Mouse (Mus musculus) G1E (cell line): ENCODE data around the gene Spryd7. TPM values are rescaled to one million over a fixed set of nuclear protein-coding genes. Genes with fewer than 3 reads are reported as not detected.
"Not testable (repeated sequence)": the region's sequence is repeated elsewhere in the genome, so short reads cannot be mapped to it uniquely, and the experiment has no call there.

Experiments
- ATAC-seq: 2 replicates; pipeline ENCODE4 v1.8.0; 2016; ENCODE audit warnings: mild to moderate bottlenecking; ENCODE audit not compliant: insufficient number of reproducible peaks, poor library complexity, low FRiP score, severe bottlenecking; ENCODE audit errors: extremely low read depth
- DNase-seq: peaks from one replicate; pipeline ENCODE4 v3.0.0; 2012; ENCODE audit warnings: low spot score
- H3K27me3 ChIP-seq: 2 replicates; pipeline ENCODE4 v1.6.1; 2012; ENCODE audit warnings: mild to moderate bottlenecking, low read length, inconsistent platforms; ENCODE audit not compliant: insufficient read depth
- H3K36me3 ChIP-seq: replicated peaks from 2 replicates; pipeline ENCODE3; 2012; ENCODE audit warnings: mild to moderate bottlenecking, inconsistent platforms
- H3K4me1 ChIP-seq: 2 replicates; pipeline ENCODE4 v1.6.1; 2012; ENCODE audit warnings: low read depth, low read length, inconsistent platforms, mixed read lengths; ENCODE audit not compliant: insufficient read depth
- H3K4me3 ChIP-seq: 2 replicates; pipeline ENCODE4 v1.5.1; 2012; ENCODE audit warnings: low read depth, mild to moderate bottlenecking, inconsistent platforms, low read length, moderate library complexity, mixed read lengths
- H3K9me3 ChIP-seq: replicated peaks from 2 replicates; pipeline ENCODE4 v1.6.1; 2012; ENCODE audit warnings: inconsistent platforms
- CTCF ChIP-seq: IDR thresholded peaks from 2 replicates; pipeline ENCODE4 v1.5.1; 2012; ENCODE audit warnings: low read depth, low read length, inconsistent platforms, mixed read lengths
- GATA1 ChIP-seq: IDR thresholded peaks from 2 replicates; pipeline ENCODE4 v1.6.1; 2012; ENCODE audit warnings: borderline replicate concordance, low read length, inconsistent platforms, mixed read lengths
- GATA2 ChIP-seq: IDR thresholded peaks from 2 replicates; pipeline ENCODE4 v1.6.1; 2012; ENCODE audit warnings: low read depth, low read length, inconsistent platforms, borderline replicate concordance
- POLR2AphosphoS5 ChIP-seq: IDR thresholded peaks from 2 replicates; pipeline ENCODE4 v1.6.1; 2012; ENCODE audit warnings: low read depth, low read length, inconsistent platforms; ENCODE audit not compliant: insufficient replicate concordance
- TAL1 ChIP-seq: conservative IDR thresholded peaks from 2 replicates; pipeline ENCODE4 v1.6.1; 2012; ENCODE audit warnings: low read depth, low read length, inconsistent platforms, mixed read lengths
- polyA plus RNA-seq: library from polyadenylated mRNA; stranded (reverse); fragments of >175 nt; gene quantifications from 2 replicates; pipeline ENCODE4 v1.2.3, GENCODE M21; 2012
- total RNA-seq, 2 experiments: library from RNA; stranded (forward) in 1 of 2; stranded (reverse) in 1 of 2; fragments of 200-1000 nt in 1 of 2; fragments of >200 nt in 1 of 2; fragmentation: Nextera tagmentation in 1 of 2; gene quantifications; 2 replicates each; pipeline ENCODE4 v1.2.3; 2014 to 2017

Gene Spryd7
- total RNA-seq (2014; fragmentation: Nextera tagmentation) (7.8 and 9.9 TPM in 2 replicates), total RNA-seq (2017) (10.5 and 10.8 TPM in 2 replicates), polyA plus RNA-seq (2.9 and 3.7 TPM in 2 replicates)

GRCm38 (mm10) chr14:61556289-61557147, at the start of gene Spryd7:
Gene Spryd7 (minus strand): TSS chr14:61556886.
- H3K4me1 ChIP-seq: peaks cover 16% of the 10 kb centered on the region
- ATAC-seq: peak; percentile 98
- peaks cover 6% of the 10 kb centered on the region for H3K36me3 ChIP-seq
- peak within 1 kb of the TSS; percentile 92 for H3K4me3 ChIP-seq
- H3K9me3 ChIP-seq: no peaks in the 10 kb centered on the region
- TF ChIP-seq CTCF: no peak
- TF ChIP-seq TAL1: no peak
- TF ChIP-seq POLR2AphosphoS5: no peak
- peaks cover 13% of the 10 kb centered on the region for H3K27me3 ChIP-seq
- DNase-seq: peak; percentile 97

GRCm38 (mm10) chr14:61606088-61606487, 49.4 kb upstream of the Spryd7 start:
- not testable (repeated sequence) for H3K4me1 ChIP-seq, H3K9me3 ChIP-seq, H3K4me3 ChIP-seq, DNase-seq, H3K27me3 ChIP-seq, ATAC-seq
- H3K36me3 ChIP-seq: peaks cover 25% of the 10 kb centered on the region

GRCm38 (mm10) chr14:61604081-61604480, 47.4 kb upstream of the Spryd7 start:
- DNase-seq (no peak), ATAC-seq (no peak)
- Histone ChIP-seq H3K4me3 (no peak overlapping the region), H3K27me3 (no peaks in the 10 kb centered on the region), H3K9me3 (no peaks in the 10 kb centered on the region), H3K36me3 (peaks cover 30% of the 10 kb centered on the region), H3K4me1 (peaks cover 15% of the 10 kb centered on the region)
- no peak for TF ChIP-seq CTCF
- TF ChIP-seq GATA2: no peak
- TF ChIP-seq POLR2AphosphoS5: no peak
- no peak for TF ChIP-seq TAL1
- no peak for TF ChIP-seq GATA1

GRCm38 (mm10) chr14:61603069-61603755, 46.5 kb upstream of the Spryd7 start:
- H3K27me3 ChIP-seq: no peaks in the 10 kb centered on the region
- ATAC-seq (no peak), DNase-seq (no peak)
- no peak overlapping the region for H3K4me3 ChIP-seq
- no peaks in the 10 kb centered on the region for H3K9me3 ChIP-seq
- peaks cover 20% of the 10 kb centered on the region for H3K4me1 ChIP-seq
- TF ChIP-seq CTCF (no peak), POLR2AphosphoS5 (no peak), GATA2 (no peak), GATA1 (no peak), TAL1 (no peak)
- peaks cover 30% of the 10 kb centered on the region for H3K36me3 ChIP-seq

GRCm38 (mm10) chr14:61601348-61601747, 44.7 kb upstream of the Spryd7 start:
- no peak overlapping the region for H3K4me3 ChIP-seq
- peaks cover 26% of the 10 kb centered on the region for H3K36me3 ChIP-seq
- TF ChIP-seq CTCF: no peak
- TF ChIP-seq GATA1: no peak
- no peak for TF ChIP-seq TAL1
- TF ChIP-seq GATA2: no peak
- TF ChIP-seq POLR2AphosphoS5: no peak
- H3K27me3 ChIP-seq: peaks cover under 1% of the 10 kb centered on the region; the same call in 1 of the 2 replicates
- no peaks in the 10 kb centered on the region for H3K9me3 ChIP-seq
- peaks cover 23% of the 10 kb centered on the region for H3K4me1 ChIP-seq
- ATAC-seq (no peak), DNase-seq (no peak)

GRCm38 (mm10) chr14:61599057-61599806, 42.5 kb upstream of the Spryd7 start:
- peak; percentile 28; the same call in 1 of the 2 replicates for ATAC-seq
- peaks cover 17% of the 10 kb centered on the region for H3K36me3 ChIP-seq
- no peaks in the 10 kb centered on the region for H3K9me3 ChIP-seq
- no peak for TF ChIP-seq GATA1
- TF ChIP-seq CTCF: no peak
- no peak for TF ChIP-seq GATA2
- TF ChIP-seq TAL1: no peak
- no peak for TF ChIP-seq POLR2AphosphoS5
- peak; percentile 76 for DNase-seq
- H3K27me3 ChIP-seq: peaks cover 3% of the 10 kb centered on the region; the same call in 1 of the 2 replicates
- H3K4me3 ChIP-seq: peak overlapping the region; percentile 76
- peaks cover 23% of the 10 kb centered on the region for H3K4me1 ChIP-seq
